Mouse (Mus musculus) embryonic facial prominence, embryonic 14.5 days (tissue): Measurements from ENCODE around the gene Fcrlb. TPM values are rescaled to one million over a fixed set of nuclear protein-coding genes. Genes with fewer than 3 reads are reported as not detected.
A peak's percentile ranks its signal among the peaks of the same experiment; 100 is the strongest.

Source experiments
- ATAC-seq: fragments of 200-750 bp; cut with Nextera tagmentation; 2 replicates; pipeline ENCODE4 v1.8.0; 2017; ENCODE audit warnings: low read depth, moderate number of reproducible peaks, moderate TSS enrichment
- DNase-seq: peaks from one replicate; pipeline ENCODE4 v3.0.0-alpha.2; 2015; ENCODE audit warnings: low spot score
- H3K27ac ChIP-seq: fragments of 300-500 bp; sonication (generic); replicated peaks from 2 replicates; pipeline ENCODE4 v1.5.1; 2014; ENCODE audit warnings: low read depth, mild to moderate bottlenecking, low read length, moderate library complexity
- H3K27me3 ChIP-seq: fragments of 300-500 bp; sonication (generic); replicated peaks from 2 replicates; pipeline ENCODE4 v1.6.1; 2014; ENCODE audit warnings: low read length; ENCODE audit not compliant: control insufficient read depth, insufficient read depth
- H3K36me3 ChIP-seq: fragments of 300-500 bp; sonication (generic); 2 replicates; pipeline ENCODE4 v1.6.1; 2014; ENCODE audit warnings: low read length, mixed read lengths; ENCODE audit not compliant: control insufficient read depth, insufficient read depth
- H3K4me1 ChIP-seq: fragments of 300-500 bp; sonication (generic); 2 replicates; pipeline ENCODE4 v1.6.1; 2014; ENCODE audit warnings: antibody characterized with exemption, low read length; ENCODE audit not compliant: control insufficient read depth, insufficient read depth
- H3K4me2 ChIP-seq: fragments of 300-500 bp; sonication (generic); 2 replicates; pipeline ENCODE4 v1.6.1; 2014; ENCODE audit warnings: low read depth, mild to moderate bottlenecking, low read length, moderate library complexity, mixed read lengths
- H3K4me3 ChIP-seq: fragments of 300-500 bp; sonication (generic); 2 replicates; pipeline ENCODE4 v1.5.1; 2014; ENCODE audit warnings: low read depth, mild to moderate bottlenecking, low read length
- H3K9ac ChIP-seq: fragments of 300-500 bp; sonication (generic); 2 replicates; pipeline ENCODE4 v1.6.1; 2014; ENCODE audit warnings: low read depth, mild to moderate bottlenecking, low read length, moderate library complexity, mixed read lengths
- H3K9me3 ChIP-seq: fragments of 300-500 bp; sonication (generic); 2 replicates; pipeline ENCODE4 v1.6.1; 2016; ENCODE audit warnings: low read length; ENCODE audit not compliant: control insufficient read depth
- WGBS: fragments of 180-500 bp; shearing (Covaris S2); extraction: QIAGEN DNeasy Blood & Tissue Kit; methylation state at CpG from one replicate; pipeline ENCODE4 v1.1.7; 2014; 5-methylcytosine and 5-hydroxymethylcytosine counted together
- polyA plus RNA-seq: library from polyadenylated mRNA; unstranded; fragments of >200 nt; fragmentation: Nextera tagmentation; extraction: Ambion mirVana; gene quantifications from 2 replicates; pipeline ENCODE4 v1.2.1, GENCODE M21; 2014

Gene Fcrlb
- polyA plus RNA-seq, 1 experiment from 2014 or later, result not detected

DNA sequence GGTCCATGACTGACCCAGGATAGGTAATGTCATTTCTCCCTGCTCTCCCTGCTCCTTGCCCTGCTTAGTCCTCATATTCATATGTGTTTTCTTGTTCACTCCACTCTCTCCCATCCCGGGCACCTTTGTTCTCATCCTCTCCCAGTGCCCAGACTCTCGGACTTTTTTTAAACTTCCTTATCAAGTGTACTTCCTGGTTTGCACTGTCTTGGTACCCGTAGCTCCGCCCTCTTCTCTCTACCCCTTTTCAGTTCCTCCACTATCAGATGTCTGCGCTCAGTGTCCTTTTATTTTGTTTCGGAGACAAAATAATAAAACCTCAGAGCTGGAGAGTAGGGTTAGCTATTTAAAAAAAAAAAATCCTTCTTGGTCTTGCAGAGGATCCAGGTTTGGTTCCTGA is 11.7 kb upstream of the Fcrlb start:
- no peaks in the 10 kb centered on the region for H3K36me3 ChIP-seq
- H3K4me3 ChIP-seq, result no peak overlapping the region
- no peak for ATAC-seq
- no peak for DNase-seq
- no peak overlapping the region for H3K9ac ChIP-seq
- no peaks in the 10 kb centered on the region for H3K27me3 ChIP-seq
- no peaks in the 10 kb centered on the region for H3K4me1 ChIP-seq
- H3K4me2 ChIP-seq, result no peak overlapping the region
- H3K9me3 ChIP-seq, result no peaks in the 10 kb centered on the region
- no peak overlapping the region for H3K27ac ChIP-seq
- 81% methylated on average over 6 of the region's 6 CpGs for WGBS

GRCm38 (mm10) chr1:170919308-170919707 is 6.6 kb upstream of the Fcrlb start:
- ATAC-seq (no peak), DNase-seq (no peak)
- Histone ChIP-seq H3K4me3 (no peak overlapping the region), H3K4me2 (no peak overlapping the region), H3K27me3 (no peaks in the 10 kb centered on the region), H3K36me3 (no peaks in the 10 kb centered on the region), H3K27ac (no peak overlapping the region), H3K9ac (no peak overlapping the region), H3K4me1 (no peaks in the 10 kb centered on the region), H3K9me3 (no peaks in the 10 kb centered on the region)
- 94% methylated on average over 8 of the region's 8 CpGs for WGBS

DNA sequence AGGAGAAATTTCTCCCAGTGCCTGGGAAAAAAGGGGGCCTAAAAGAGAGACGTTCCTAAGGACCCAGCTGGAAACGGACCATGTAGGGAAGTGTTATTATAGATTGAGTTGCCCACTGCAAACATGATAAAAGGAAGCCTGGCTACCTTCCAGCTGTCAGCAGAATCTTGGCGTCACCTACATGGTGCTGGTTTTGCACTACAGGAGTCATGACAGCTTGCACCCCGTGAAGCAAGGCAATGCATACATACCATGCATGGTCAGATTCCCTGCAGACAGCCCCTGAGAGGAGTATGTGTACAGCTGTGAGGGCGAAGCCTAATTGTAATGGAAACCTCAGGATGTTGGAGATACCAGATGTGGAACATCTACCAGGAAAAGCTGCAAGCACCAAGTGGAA is 2.9 kb upstream of the Fcrlb start:
- ATAC-seq (no peak), DNase-seq (no peak)
- Histone ChIP-seq H3K9ac (no peak overlapping the region), H3K36me3 (no peaks in the 10 kb centered on the region), H3K27ac (no peak overlapping the region), H3K4me1 (no peaks in the 10 kb centered on the region), H3K4me3 (no peak overlapping the region), H3K27me3 (no peaks in the 10 kb centered on the region; the same call in 1 of the 2 replicates), H3K4me2 (no peak overlapping the region), H3K9me3 (no peaks in the 10 kb centered on the region)
- 59% methylated on average over 5 of the region's 5 CpGs for WGBS

DNA sequence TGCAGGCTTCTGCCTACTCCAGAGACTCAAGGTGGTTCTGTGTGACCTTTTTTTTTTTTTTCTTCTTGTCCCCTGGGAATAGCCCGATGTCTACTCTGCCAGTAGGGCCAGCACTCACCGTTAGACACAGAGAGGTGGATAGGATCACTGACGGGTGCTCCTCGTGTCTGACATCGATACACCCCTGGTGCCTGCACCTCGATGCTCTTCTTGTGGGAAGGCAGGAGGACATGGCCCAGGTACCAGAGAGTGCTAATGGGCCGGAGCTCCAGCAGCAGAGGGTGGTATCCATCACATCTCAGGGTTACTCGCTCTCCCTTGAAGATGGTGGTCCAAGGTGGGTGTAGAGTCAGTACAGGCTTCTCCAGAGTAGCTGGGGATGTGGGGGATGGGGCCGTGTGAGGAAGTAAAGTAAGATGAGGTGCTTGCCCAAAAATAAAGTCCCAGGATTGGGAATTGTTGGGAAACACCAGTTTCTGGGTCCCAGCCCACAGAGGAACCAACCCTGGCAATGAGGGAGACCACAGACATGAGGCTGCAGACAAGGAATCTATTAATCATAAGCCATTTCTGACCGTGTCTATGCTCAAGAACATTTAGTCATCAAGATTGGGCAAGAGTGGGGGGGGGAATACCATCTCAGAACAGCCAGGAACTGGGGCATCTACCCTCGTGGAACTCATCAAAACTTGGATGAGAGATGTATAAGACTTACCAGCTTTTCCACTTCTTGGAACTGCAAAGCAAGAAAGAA is 657 bp downstream of the Fcrlb start:
- Histone ChIP-seq H3K9ac (no peak overlapping the region), H3K9me3 (no peaks in the 10 kb centered on the region), H3K4me3 (no peak overlapping the region), H3K4me1 (peaks cover 5% of the 10 kb centered on the region; the same call in 1 of the 2 replicates), H3K27ac (no peak overlapping the region), H3K36me3 (no peaks in the 10 kb centered on the region), H3K4me2 (no peak overlapping the region), H3K27me3 (peaks cover 30% of the 10 kb centered on the region)
- 81% methylated on average over 11 of the region's 11 CpGs for WGBS
- ATAC-seq, result no peak
- no peak for DNase-seq

DNA sequence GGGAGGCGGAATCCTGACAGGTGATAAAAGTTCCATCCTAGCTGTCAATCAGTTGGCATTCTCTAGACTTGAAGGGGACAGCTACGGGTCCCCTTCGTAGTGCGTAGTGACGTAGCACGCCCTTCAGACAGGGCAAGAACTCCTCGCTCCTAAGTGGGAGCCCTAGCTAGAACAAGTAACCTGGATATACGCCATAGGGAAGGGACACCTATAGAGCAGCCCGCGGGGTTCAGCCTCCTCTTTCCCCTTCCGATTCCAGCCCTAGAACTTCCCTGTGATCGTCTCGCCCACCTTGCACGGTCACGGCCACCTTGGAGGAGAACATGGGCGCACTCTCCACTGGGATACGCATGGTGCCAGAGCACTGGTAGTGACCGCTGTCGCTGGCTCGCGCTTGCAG is 4.4 kb downstream of the Fcrlb start:
- WGBS, result 5% methylated on average over 20 of the region's 21 CpGs
- no peaks in the 10 kb centered on the region for H3K9me3 ChIP-seq
- no peaks in the 10 kb centered on the region for H3K36me3 ChIP-seq
- ATAC-seq (no peak), DNase-seq (no peak)
- peaks cover 43% of the 10 kb centered on the region for H3K27me3 ChIP-seq
- peak overlapping the region; percentile 53 for H3K4me3 ChIP-seq
- H3K9ac ChIP-seq, result peak overlapping the region; percentile 45
- H3K4me2 ChIP-seq, result peak overlapping the region; percentile 91
- peaks cover 5% of the 10 kb centered on the region; the same call in 1 of the 2 replicates for H3K4me1 ChIP-seq
- no peak overlapping the region for H3K27ac ChIP-seq

DNA sequence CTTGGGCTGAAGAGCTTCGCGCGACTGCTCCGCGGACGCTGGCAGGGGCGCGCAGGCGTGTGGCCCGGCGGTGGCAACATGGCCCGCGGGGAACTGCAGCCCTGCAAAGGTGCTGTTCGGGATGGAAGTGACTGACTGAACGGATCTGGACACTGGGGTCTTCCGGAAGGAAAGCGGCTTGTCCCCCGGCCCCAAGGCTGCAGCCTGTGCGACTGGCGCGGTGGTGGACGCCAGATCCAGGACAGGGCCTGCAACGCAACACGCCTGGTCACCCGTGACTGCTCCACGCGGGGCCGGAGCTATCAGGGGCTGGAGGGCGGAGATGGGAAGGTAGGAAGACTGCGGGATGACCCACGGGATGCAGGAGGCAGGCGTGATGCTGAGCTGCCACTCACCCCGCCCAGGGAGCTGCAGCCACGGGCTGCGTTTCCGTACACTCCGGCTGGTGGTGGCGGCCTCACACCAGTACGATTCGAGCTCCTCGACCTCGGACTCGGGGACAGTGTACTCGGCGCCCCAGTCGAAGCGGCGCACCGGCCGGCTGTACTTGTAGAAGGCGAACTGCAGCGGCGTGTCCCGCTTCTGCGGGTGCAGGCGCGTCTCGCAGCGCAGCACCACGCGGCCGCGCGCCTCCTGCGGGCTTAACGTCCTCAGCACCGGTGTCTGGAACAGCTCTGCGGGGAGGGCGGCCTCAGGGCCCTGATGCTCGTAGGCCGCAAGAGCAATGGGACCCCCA is 5.1 kb downstream of the Fcrlb start:
- Histone ChIP-seq H3K9me3 (no peaks in the 10 kb centered on the region), H3K4me1 (peaks cover 5% of the 10 kb centered on the region; the same call in 1 of the 2 replicates), H3K4me2 (peak overlapping the region; percentile 91), H3K4me3 (peak overlapping the region; percentile 53), H3K27ac (no peak overlapping the region), H3K27me3 (peaks cover 43% of the 10 kb centered on the region), H3K36me3 (no peaks in the 10 kb centered on the region), H3K9ac (peak overlapping the region; percentile 45)
- 2% methylated on average over 23 of the region's 71 CpGs for WGBS
- ATAC-seq (peak; percentile 75; the same call in 1 of the 2 replicates), DNase-seq (peak; percentile 66)

GRCm38 (mm10) chr1:170907111-170907455 is 5.7 kb downstream of the Fcrlb start:
- DNase-seq (no peak), ATAC-seq (no peak)
- Histone ChIP-seq H3K27me3 (peaks cover 43% of the 10 kb centered on the region), H3K9ac (peak overlapping the region; percentile 45; the same call in 1 of the 2 replicates), H3K9me3 (no peaks in the 10 kb centered on the region), H3K4me1 (peaks cover 5% of the 10 kb centered on the region; the same call in 1 of the 2 replicates), H3K4me3 (peak overlapping the region; percentile 53), H3K4me2 (peak overlapping the region; percentile 91), H3K27ac (no peak overlapping the region), H3K36me3 (no peaks in the 10 kb centered on the region)
- WGBS, result 23% methylated on average over 11 of the region's 11 CpGs

DNA sequence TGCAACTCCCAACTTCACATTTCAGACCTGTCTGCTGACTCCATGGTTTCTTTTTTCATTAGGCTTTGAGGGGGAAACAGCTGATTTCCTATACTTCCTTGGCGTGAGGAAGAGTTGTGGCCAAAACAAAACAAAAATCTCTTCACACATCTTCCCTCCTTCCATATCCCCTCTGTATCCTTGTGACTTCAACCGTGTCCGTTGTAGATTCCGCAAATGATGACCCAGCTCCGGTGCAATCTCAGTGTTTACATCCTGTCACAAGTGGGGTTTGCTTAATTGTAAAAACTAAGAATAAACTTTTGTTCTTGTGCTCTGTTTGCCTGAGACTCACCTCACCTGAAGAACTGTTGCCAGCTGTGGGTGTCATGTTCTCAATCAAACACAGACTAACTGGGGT is 9.3 kb downstream of the Fcrlb start:
- H3K9me3 ChIP-seq, result no peaks in the 10 kb centered on the region
- no peak overlapping the region for H3K27ac ChIP-seq

More for the DNA sequence above, 9.3 kb downstream of the Fcrlb start:
- peaks cover 32% of the 10 kb centered on the region for H3K27me3 ChIP-seq
- no peak overlapping the region for H3K9ac ChIP-seq
- ATAC-seq (no peak), DNase-seq (no peak)
- peaks cover 3% of the 10 kb centered on the region; the same call in 1 of the 2 replicates for H3K4me1 ChIP-seq
- no peak overlapping the region for H3K4me2 ChIP-seq
- no peaks in the 10 kb centered on the region for H3K36me3 ChIP-seq
- WGBS, result 67% methylated on average over 5 of the region's 5 CpGs
- no peak overlapping the region for H3K4me3 ChIP-seq
